Mouse (Mus musculus) CH12.LX (cell line): ENCODE results near the gene Prkce.

Source experiments
- CTCF ChIP-seq, 2 experiments: IDR thresholded peaks in 1 of 2; conservative IDR thresholded peaks in 1 of 2; 2 replicates each; pipeline ENCODE4 v1.5.1; 2011 to 2012; ENCODE audit warnings: low read depth in 2 of 2, low read length in 2 of 2, improper control_type of control experiment in 1 of 2, inconsistent platforms in 1 of 2, mild to moderate bottlenecking in 1 of 2, moderate library complexity in 1 of 2
- POLR2A ChIP-seq: IDR thresholded peaks from 2 replicates; pipeline ENCODE4 v1.6.1; 2011; ENCODE audit warnings: low read depth, mild to moderate bottlenecking, improper control_type of control experiment, low read length
- POLR2AphosphoS2 ChIP-seq: IDR thresholded peaks from 2 replicates; pipeline ENCODE4 v1.6.1; 2011; ENCODE audit warnings: low read depth, low read length, improper control_type of control experiment
- SIN3A ChIP-seq: IDR thresholded peaks from 2 replicates; pipeline ENCODE4 v1.6.1; 2012; ENCODE audit warnings: low read length, improper control_type of control experiment, inconsistent platforms
- ZNF384 ChIP-seq: IDR thresholded peaks from 2 replicates; pipeline ENCODE4 v1.6.1; 2012; ENCODE audit warnings: low read depth, low read length, improper control_type of control experiment, inconsistent platforms

DNA sequence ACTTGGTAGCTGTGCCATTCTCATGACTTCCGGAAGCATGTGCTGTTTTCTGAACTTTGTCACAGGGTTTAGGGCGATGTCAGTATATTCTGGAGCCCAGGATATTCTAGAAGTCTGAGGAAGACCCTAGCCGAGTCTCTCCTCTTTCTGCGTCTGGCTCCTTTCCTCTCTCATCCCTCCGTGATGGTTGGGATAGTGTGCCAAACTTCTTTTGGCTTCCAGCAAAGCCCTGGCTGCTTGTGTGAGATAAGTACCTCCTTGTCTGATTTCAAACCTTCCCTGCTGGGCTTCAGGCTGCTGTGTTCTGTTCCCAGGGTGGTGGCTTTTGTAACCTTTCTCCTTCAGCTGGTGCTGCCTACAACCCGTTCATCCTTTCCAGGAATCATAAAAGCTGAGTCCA is 105.4 kb downstream of the Prkce start:
- TF ChIP-seq POLR2A (no peak), ZNF384 (no peak), POLR2AphosphoS2 (no peak), SIN3A (no peak), CTCF (conservative IDR thresholded peaks at IDR 0.05 in 1 of 2, IDR thresholded peaks at IDR 0.05 in 1 of 2; ENCODE audit: low read depth in 2 of 2, low read length in 2 of 2) (no peak)
